Mouse (Mus musculus) kidney, adult 18-20 months (tissue): ENCODE data around the gene Irak2.

Experiments
- DNase-seq: peaks from one replicate; pipeline ENCODE4 v3.0.0; 2021

The Irak2 gene

DNA sequence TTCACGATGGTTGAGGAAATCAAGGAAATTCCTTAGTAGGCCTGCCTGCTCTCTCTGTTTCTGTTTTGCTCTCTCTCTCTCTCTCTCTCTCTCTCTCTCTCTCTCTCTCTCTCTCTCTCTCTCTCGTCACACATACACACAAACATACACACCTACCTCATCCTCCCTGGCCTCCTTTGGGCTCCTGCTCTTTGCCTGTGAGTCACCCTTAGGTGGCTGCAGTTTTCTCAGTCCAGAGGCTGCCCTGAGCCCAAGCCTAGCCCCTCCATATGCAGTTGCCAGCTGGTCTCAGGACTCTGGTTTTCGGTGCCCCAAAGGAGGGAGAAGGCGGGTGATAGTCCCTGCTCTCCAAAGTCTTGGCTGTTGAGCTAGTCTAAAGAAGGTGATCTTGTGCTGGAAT, 4.8 kb downstream of the Irak2 start:
- DNase-seq = no peak

DNA sequence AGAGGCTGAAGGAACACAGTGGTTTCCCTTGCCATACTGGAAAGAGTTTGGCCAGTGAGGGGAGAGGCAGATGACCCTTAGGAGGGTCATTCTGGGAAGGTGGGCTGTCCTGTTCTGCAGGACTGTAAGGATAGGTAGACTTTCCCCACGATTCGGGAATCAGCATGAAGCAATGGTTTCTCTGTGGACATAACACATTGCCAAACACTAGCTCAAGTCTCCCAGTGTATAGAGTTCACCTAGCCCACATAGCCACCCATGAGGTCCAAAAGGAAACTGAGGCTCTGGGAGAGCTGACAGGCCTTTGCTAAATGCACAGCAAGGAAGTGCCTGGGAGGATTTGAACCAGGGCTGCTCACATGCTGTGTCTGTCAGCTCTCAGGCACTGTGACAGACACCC, 5.7 kb downstream of the Irak2 start:
- no peak for DNase-seq

DNA sequence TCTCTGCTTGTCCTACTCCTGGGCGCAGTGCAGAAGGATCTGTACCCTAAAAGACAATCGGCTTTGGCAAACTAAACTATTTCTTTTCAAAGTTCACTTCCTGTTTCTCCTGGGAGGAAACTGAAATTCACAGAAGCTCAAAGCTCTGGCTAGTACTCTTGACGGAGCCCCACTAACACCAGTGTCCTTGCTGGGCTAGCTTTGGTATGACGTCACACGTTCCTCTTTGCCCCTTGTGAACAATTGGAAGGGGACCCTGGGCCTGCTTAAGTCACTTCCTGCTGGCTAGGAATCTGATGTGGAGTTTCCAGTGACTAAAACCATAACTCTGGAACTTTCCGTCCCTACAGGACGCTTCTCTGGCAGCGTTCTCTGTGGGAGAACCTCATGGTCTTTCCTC, 6.5 kb downstream of the Irak2 start:
- DNase-seq = peak; percentile 59

DNA sequence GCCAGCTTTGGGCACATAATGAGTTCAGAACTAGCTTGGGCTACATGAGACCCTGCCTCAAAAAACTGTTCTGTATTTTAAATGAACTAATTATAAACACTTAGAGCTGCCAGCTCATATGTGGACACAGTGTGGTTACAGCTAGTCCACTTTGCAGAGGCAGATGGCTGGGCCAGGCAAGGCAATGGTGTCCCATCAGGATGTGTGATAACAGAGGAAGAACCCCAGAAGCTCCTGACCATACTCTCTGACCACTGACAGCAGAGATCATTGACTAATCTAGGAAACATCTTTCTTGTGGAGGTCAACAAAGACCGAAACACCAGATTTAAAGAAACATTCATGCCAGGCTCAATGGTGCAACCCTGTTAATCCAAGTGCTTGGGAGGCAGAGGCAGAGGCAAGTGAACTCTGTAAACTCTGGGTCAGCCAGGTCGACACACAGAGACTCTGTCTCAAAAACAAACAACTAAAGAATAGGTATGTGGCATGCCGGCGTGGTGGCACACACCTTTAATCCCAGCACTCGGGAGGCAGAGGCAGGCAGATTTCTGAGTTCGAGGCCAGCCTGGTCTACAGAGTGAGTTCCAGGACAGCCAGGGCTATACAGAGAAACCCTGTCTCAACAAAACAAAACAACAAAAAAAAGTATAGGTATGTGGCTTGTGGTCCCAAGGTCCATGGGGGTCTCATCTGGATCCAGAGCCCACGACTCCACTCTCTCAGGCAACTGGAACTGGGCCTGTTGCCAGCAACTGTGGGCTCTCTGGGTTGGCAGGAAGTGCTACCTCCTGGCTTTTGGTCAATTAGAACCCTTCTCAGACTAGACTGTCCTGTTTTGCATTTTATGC, 11.3 kb downstream of the Irak2 start:
- no peak for DNase-seq

DNA sequence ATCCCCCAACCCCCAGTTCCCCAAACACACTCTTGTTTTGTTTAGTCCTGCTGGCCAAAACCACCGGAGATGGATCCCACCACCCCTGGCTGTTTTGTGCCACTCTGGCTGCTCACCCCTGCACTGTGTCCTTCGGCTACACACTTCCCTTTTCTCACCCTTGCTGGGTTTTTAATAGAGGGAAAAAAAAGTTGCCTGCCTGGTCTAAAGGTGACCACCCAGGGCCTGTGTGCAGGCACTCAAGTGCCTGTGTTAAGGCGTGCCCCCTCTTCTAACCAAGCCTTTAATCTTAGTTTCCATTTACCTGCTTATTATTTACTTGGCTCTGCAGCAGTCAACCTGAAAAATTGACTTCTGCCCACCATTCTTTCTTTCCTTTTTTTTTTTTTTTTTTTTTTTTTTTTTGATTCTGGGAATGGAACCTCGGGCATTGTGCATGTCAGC, 12.0 kb downstream of the Irak2 start:
- no peak for DNase-seq

DNA sequence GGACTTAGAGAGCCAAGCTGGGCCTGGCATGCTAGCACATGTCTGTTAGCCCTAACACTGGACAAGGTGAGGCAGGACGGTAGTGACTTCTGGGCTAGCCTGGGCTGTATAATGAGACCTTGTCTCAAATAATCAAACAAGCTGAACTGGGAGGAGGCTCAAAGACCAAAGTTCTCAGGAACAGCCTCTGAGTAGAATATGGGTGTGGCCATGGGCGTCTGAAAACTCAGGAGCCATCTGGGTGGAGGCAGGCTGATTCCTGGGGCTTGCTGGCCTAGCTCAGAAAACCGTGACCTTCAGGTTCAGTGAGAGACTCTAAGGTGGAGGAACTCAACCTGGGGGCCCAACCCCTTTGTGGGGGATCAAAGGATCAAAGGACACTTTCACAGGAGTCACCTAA, 13.4 kb downstream of the Irak2 start:
- no peak for DNase-seq

DNA sequence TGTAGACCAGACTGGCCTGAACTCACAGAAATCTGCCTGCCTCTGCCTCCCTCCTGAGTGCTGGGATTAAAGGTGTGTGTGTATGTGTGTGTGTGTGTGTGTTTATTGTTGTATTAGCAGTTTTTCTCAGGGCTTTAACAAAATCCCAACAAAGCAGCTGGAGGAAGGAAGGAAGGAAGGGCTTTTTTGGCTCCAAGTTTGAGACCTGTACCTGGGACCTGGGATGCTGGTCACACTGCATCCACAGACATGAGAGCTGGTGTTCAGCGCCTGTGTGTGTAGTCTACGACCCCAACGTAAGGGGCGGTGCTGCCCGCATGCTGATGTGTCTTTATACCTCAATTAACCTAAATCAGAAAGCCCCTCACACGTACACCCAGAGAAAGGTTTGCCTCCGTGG, 15.3 kb downstream of the Irak2 start:
- DNase-seq = no peak

DNA sequence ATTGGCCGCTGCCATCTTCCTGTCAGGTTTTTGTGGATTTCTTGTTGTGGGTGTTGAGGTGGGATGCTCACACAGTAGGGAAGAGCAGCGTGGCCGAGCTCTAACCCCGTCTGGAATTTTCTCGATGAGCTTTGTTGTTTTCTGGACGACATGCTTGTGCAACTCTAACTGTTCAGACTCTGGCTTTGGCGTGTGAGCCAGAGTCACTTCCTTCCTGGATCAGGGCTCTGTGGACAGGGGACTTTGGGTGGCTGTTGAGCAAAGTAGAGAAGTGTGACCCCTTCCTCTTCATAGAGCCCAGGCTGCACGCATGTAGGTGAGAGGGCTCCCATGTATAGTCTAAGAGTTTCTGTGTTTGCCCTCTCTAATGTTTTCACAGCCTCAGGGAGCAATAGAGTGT, 15.8 kb downstream of the Irak2 start:
- no peak for DNase-seq

DNA sequence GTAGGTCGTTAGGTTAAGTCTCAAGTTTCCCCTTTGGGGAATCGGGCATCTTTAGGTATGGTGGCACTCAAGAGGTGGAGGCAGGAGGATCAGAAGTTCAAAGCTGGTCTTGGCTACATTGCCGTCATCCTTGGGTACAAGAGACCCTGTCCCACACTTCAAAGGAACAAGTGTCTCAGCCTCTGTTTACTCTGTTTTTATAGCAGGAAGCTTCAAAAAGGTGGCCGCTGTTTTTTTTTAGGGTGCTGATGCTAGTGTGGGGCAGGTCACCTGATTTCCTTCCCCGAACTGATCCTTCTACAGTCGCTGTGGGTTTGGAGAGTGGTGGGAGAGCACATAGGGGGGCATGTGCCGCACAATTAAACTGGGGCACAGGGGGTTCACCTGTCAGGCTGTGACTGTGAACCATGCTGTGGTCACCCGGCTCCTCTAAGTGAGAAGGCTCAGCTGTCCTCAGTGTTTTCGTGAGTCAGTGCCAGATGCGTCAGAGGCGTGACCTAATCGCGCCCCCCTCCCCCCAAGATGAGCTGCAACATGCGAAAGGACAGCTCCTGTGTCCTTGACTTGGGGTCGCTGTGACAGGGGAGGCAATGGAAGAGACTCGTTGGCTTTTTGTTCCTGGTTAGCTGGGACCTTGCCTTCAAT, 16.6 kb downstream of the Irak2 start:
- no peak for DNase-seq

DNA sequence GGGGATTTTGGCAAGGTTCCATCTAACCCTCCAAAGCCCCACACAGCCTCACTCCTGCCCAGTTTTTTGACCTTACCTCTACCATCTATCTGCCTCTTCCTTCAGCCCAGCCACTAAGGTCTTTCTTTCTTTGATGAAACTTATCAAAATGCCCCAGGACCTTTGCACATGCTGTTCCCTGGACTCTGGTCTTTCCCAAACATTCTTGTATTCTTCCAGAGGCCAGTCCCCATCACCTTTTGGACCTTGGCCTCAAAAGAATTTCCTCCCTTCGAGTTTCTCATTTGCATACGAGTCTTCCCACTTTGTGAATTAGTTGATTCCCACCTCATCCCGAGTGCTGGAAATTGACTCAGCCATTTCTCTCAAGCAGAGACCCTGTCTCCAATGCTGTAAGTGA, 17.2 kb downstream of the Irak2 start:
- DNase-seq = no peak

DNA sequence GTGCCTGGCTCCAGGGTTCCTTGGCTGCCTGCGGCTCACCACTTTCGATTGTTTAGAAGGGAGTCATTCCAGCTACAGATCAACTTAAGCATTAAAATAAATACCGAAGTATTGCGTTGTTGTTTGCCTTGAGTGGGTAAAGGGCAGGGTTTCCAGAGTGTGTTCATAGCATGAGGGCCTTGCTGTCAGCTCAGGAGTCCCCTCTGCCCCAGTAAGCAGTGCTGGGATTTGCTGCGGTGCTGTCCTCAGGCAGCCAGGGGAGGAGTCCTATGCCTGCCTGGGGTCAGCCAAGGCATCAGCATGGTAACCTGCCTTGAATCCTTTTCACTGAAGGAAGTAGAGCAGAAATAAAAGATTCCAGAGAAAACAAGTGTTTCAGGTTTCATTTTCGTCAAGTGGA, 18.6 kb downstream of the Irak2 start:
- DNase-seq = no peak

DNA sequence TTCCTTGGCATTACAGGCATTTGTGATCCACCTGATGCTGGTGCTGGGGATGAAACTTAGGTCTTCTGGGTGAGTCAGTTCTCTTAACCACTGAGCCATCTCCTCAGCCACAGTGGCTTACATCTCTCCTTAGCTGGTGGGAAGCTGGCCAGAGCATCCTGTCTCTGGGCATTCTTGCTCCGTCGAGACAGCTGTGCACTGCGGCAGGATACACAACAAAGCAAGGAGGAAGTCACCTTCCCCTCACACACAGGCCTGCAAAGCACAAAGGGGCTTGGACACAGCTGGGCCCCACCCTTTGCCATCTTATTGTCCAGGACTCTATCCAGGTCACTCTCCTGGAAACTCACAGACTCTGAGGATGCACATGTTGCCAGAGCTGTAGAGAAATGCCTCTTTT, 20.0 kb downstream of the Irak2 start:
- DNase-seq = no peak

DNA sequence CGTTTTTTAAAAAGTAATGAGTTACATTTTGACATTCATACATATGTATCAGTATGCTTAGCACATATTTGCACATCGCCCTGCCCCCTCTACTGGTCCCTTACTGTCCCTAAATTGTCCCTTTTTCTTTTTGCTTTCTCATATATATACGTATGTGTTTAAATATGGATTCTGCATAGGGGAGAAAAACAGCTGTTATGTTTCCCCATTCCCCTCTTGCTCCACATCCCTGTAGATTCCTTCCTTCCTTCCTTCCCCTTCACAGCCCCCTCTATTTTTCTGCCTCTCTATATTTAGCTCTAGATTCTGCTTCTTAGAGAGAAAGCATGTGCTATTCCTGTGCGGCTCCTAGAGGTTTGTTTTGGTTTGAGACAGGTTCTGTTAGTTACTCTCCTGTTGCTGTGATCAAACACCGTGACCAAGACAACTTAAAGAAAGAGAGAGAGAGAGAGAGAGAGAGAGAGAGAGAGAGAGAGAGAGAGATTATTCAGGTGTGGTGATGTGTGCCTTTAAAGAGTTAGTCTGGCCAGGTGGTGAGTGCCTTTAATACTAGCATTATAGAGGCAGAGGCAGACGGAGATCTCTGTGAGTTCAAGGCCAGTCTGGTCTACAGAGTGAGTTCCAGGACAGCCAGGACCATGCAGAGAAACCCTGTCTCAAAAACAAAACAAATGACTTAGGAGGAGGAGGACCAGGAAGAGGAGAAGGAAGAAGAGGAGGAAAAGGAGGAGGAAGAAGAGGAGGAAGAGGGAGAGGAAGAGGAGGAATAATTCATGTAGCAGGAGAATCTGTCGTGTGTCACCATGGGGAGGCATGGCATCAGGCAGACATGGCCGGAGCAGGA, 21.6 kb downstream of the Irak2 start:
- DNase-seq = no peak

DNA sequence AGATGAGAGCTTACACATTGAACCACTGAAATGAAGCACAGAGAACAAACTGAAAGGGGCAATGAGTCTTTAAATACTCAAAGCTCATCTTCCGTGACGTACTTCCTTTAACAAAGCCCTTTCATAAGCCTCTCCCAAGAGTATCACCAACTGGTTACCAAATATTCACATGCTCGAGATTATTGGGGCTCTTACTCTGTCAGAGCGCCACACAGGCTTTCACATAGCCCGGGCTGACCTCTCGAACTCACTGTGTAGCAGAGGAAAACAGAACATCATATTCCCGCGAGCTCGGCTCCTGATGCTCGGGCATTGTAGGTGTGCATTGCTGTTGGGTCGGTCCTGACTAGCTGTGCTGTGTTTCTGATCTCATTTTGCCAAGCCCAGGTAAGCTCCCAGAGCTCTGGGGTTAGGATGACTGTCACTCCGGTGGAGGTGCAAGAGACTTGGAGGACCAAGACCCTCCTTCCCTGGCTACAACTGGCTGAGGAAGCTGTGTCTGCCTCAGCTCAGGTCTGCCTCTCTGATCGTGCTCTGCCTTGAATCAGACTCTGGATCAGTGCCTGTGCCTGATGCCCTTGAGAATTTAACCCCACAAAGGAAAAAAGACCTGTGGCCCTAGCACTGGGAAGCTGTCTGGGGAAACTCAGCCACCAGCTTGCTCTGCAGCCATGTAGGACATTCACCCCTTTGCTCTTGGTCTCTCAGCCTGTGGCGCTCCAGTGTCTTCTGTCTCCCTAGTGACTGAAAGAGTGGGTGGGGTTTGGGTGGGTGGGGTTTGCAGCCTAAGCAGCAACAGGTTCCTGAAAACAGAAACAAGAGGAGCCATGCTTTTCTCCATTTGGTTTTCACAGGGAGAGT, 22.5 kb downstream of the Irak2 start:
- no peak for DNase-seq

DNA sequence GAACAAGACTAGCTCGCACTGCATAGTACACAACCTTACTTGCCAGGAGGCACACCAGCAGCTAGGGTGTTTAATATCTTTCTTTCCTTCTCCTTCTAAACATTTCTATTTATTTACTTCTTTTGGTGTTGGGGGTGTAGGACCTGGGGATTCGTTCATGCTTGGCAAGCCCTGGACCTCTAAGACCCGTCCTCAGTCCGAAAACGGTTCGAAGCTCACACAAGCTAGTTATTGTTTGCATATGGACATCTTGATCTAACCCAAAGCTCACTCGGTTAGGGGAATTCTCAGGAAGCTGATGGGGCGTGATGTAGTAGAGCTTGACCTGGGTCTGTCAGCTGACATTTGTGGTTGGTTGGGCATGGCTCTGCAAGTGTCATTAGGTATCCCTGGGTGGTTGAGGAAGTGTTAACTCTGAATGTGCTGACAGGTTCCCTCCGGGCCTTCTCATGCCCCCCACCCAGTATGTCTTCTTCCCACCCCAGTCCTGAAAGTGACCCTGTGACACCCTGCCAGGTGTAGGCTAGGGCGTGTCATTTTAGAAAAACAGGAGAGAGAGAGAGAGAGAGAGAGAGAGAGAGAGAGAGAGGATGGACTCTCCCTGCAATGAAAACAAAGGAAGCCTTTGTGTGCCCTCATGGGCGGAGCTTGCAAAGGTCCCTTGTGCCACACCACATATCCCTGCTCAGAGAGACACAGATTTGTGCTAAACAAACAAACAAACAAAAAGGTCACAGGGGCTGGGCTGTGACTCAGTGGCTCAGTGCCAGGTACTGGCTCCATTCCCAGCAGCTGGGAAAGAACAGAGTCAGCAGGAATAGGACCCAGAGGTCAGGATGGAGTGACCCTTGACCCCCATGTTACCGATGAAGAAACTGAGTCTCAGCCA, 23.3 kb downstream of the Irak2 start:
- peak; percentile 86 for DNase-seq

DNA sequence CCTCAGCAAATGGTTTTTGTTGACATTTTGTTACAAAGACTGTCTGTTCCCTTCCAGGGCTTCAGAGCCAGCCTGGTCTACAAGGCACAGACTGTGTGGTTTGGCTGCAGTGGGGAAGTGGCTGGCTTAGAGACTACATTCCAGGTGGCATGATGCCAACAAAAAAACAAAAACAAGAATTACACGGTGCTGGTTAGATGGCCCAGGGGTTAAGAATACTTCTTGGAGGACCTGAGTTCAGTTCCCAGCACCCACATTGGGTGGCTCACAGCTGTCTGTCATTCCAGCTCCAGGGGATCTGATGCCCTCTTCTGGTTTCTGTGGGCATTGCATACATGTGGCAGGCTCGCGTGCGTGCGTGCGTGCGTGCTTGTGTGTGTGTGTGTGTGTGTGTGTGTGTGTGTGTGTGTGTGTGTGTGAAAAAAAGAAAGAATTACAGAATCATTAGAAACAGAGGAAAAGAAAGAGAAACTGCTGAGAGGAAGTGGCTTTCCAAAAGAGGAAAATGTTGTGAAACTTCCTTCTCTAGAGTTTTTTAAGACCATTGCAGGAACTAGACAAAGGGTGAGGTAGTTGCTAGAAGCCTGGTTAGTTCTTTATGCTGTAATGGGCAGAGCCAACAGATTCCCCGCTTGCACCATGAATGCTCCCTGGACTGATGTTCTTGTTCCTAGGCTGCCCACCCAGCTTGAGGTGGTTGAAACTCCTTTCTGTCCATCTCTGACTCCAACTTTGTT, 24.9 kb downstream of the Irak2 start:
- DNase-seq = no peak

DNA sequence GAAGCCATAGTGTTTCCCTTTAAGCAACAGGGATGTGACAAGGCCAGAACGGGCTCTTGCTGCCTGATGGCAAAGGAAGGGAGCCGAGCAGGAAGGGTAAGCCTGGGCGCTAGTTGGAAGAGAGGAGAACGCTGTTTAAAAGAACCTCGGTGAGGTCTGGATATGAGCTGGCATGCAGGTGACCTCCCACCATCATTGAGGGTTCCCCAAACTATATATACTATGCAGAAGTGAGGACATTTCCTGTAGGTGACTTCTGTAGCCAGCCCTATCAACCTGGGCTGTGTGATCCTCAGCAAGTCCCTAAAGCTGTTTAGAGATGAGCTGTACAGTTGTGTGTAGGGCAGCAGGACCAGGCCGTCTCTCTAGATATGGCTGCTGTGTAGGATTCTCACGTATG, 26.0 kb downstream of the Irak2 start:
- no peak for DNase-seq

DNA sequence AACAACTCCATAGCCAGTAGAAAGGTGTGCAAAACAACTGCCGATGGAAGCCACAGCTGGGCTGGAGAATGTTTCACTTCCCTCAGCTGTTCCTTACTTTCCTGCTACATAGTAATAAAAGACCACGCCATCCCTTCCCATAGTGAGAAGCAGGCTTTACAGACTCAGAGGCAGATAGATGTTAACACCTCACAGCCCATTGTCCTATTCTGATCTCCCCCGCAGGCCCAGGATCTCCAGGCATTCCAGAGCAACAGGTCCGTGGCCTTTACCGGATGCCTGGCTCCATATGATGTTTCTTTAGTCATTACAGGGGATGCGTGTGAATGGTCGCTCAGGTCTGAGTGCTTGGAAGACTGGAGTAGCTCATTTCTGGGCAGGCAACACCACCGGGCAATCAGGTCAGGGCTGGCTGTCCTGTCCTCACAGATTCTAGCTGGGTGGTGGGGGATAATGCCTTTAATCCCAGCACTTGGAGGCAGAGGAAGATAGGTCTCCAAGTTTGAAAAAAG, 29.4 kb downstream of the Irak2 start:
- DNase-seq = no peak

DNA sequence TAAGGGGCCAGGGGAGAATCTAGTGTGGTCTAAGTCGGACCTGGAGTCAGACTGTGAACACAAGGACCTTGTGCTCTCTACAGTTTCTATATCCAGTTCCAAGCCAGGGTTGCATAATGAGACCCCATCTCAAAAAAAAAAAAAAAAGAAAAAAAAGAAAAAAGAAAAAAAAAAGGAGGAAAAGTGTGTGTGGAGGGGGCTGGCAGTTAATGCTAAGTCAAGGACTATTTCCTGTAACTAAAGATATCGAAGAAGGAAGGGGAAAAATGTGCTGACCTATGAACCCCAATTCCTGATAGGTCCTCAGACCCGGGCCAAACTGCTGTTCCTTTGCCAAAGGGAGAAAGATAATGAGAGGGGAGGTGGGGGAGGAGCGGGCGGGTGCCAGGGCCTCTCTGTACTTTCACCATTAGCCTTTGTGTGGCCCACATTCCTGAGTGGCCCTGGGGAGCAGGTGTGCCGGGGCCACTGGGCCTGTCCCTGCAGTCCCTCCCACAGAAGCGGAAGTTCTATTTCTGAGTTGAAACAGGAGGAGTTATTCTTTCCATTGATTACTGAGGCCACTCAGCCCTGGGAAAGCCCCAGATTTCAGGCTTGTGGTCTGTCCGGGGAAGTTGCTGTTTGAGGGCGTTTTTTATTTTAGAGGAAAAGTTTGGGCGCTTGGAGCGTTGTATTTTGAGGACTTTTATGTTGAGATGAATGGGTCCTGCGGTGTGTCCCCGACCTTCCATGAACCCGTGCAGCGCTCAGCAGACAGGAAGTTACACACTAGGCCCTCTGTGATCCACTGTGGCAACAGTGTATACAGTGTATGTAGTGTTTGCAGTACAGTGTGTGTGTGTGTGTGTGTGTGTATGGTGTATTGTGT, 30.3 kb downstream of the Irak2 start:
- peak; percentile 49 for DNase-seq

DNA sequence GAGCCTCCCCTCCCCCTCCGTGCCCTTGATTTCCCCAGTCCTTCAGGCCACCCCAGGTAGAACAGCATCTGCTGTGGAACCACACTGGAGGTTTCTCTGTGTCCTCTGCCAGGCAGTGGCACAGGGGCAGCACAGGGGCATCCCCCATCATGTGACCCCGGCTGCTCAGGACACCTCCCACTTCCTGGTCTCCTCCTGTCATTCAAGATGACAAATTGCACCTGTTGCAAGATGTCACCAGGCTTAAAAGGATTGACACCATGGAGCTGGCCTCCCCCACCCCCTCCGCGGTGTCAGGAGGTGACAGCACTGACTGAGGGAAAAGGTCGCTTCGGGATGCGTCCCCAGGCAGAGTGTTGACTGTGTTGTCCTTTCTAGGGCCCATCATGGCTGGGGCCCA, 31.6 kb downstream of the Irak2 start:
- DNase-seq = no peak
